Mouse (Mus musculus) spleen, adult 2 months (tissue): ENCODE measurements around the gene Dnase1l2. TPM values are rescaled to one million over a fixed set of nuclear protein-coding genes. Genes with fewer than 3 reads are reported as not detected.

ENCODE experiments used
- DNase-seq, 2 experiments: peaks; one replicate each; pipeline versions ENCODE4 v3.0.0 to v3.0.0-alpha.2; 2012 to 2021; ENCODE audit warnings: low spot score in 2 of 2, low read depth in 1 of 2
- H3K27ac ChIP-seq: fragments of 200-500 bp; 2 replicates; pipeline ENCODE4 v1.5.1; 2012; ENCODE audit warnings: low read length, inconsistent platforms; ENCODE audit not compliant: insufficient read depth
- H3K27me3 ChIP-seq: fragments of 200-500 bp; 2 replicates; pipeline ENCODE4 v1.6.1; 2012; ENCODE audit warnings: mild to moderate bottlenecking, moderate library complexity, low read length, inconsistent platforms; ENCODE audit not compliant: control insufficient read depth, insufficient read depth
- H3K36me3 ChIP-seq: fragments of 200-500 bp; 2 replicates; pipeline ENCODE4 v1.6.1; 2012; ENCODE audit warnings: mild to moderate bottlenecking, low read length, inconsistent platforms; ENCODE audit not compliant: control insufficient read depth, insufficient read depth
- H3K4me1 ChIP-seq: fragments of 200-500 bp; 2 replicates; pipeline ENCODE4 v1.6.1; 2011; ENCODE audit warnings: inconsistent platforms; ENCODE audit not compliant: control insufficient read depth, insufficient read depth, insufficient read length
- H3K4me3 ChIP-seq: fragments of 200-500 bp; 2 replicates; pipeline ENCODE4 v1.5.1; 2011; ENCODE audit warnings: mild to moderate bottlenecking, inconsistent platforms; ENCODE audit not compliant: insufficient read depth, insufficient read length; ENCODE audit errors: extremely low read depth
- CTCF ChIP-seq: fragments of 200-500 bp; IDR thresholded peaks from 2 replicates; pipeline ENCODE4 v1.5.1; 2011; ENCODE audit warnings: mild to moderate bottlenecking, inconsistent platforms; ENCODE audit not compliant: insufficient read depth, insufficient read length, insufficient replicate concordance; ENCODE audit errors: extremely low read depth
- POLR2A ChIP-seq: fragments of 200-500 bp; IDR thresholded peaks from 2 replicates; pipeline ENCODE4 v1.6.1; 2011; ENCODE audit warnings: low read depth, low read length, inconsistent platforms
- WGBS: fragments of 180-500 bp; shearing (Covaris S2); methylation state at CpG from one replicate; pipeline ENCODE4 v1.1.7; 2018; 5-methylcytosine and 5-hydroxymethylcytosine counted together
- polyA plus RNA-seq: library from polyadenylated mRNA; depleted of rRNA; stranded (reverse); fragments of >200 nt; gene quantifications from 2 replicates; pipeline ENCODE4 v1.2.3, GENCODE M21; 2012; rRNA removed

The Dnase1l2 gene
- polyA plus RNA-seq, 1 experiment = 8.6 TPM

GRCm38 (mm10) chr17:24394456-24394855 is 48.4 kb downstream of the Dnase1l2 start:
- Histone ChIP-seq H3K36me3 (peaks cover 10% of the 10 kb centered on the region), H3K27ac (no peak overlapping the region), H3K27me3 (no peaks in the 10 kb centered on the region), H3K4me1 (no peaks in the 10 kb centered on the region), H3K4me3 (no peak overlapping the region)
- no peak for DNase-seq
- 89% methylated on average over 7 of the region's 7 CpGs for WGBS
- TF ChIP-seq POLR2A (no peak), CTCF (no peak)

GRCm38 (mm10) chr17:24393527-24393926 is 49.4 kb downstream of the Dnase1l2 start:
- TF ChIP-seq CTCF = no peak
- TF ChIP-seq POLR2A = no peak
- peaks cover 10% of the 10 kb centered on the region for H3K36me3 ChIP-seq
- WGBS = 79% methylated on average over 4 of the region's 4 CpGs

GRCm38 (mm10) chr17:24391149-24391548 is 51.8 kb downstream of the Dnase1l2 start:
- Histone ChIP-seq H3K27me3 (no peaks in the 10 kb centered on the region), H3K4me1 (no peaks in the 10 kb centered on the region), H3K36me3 (peaks cover 17% of the 10 kb centered on the region), H3K4me3 (no peak overlapping the region), H3K27ac (no peak overlapping the region)
- peak in 1 of 2 experiments; percentile 22 for DNase-seq
- no peak for TF ChIP-seq POLR2A
- peak; percentile 24; the same call in 1 of the 2 replicates for TF ChIP-seq CTCF
- WGBS = 82% methylated on average over 8 of the region's 8 CpGs

More at GRCm38 (mm10) chr17:24393527-24393926, 49.4 kb downstream of the Dnase1l2 start:
- Histone ChIP-seq H3K27me3 (no peaks in the 10 kb centered on the region), H3K4me3 (no peak overlapping the region), H3K4me1 (no peaks in the 10 kb centered on the region), H3K27ac (no peak overlapping the region)
- no peak for DNase-seq

Other genes with a start within 250 kb of the Dnase1l2 start
- 5.9 and 6.8 TPM in 2 replicates for gene Tbc1d24, start 237.5 kb downstream of the Dnase1l2 start, polyA plus RNA-seq
- 0.82 and 1.4 TPM in 2 replicates for gene Ntn3, start 233.6 kb downstream of the Dnase1l2 start, polyA plus RNA-seq
- 7.5 and 10.8 TPM in 2 replicates for gene Tedc2, start 222.3 kb downstream of the Dnase1l2 start, polyA plus RNA-seq
- gene Ccnf, start 191.6 kb downstream of the Dnase1l2 start, polyA plus RNA-seq = 9.7 and 11.1 TPM in 2 replicates
- gene Abca17, start 92.0 kb downstream of the Dnase1l2 start, polyA plus RNA-seq = 0.05 and 0.15 TPM in 2 replicates
- gene Abca3, start 91.2 kb downstream of the Dnase1l2 start, polyA plus RNA-seq = 32.6 and 34.9 TPM in 2 replicates
- gene Rnps1, start 28.5 kb downstream of the Dnase1l2 start, polyA plus RNA-seq = 87.0 and 113 TPM in 2 replicates
- gene Eci1, start 16.5 kb downstream of the Dnase1l2 start, polyA plus RNA-seq = 28.0 and 38.1 TPM in 2 replicates
- gene E4f1, start 27.2 kb upstream of the Dnase1l2 start, polyA plus RNA-seq = 95.9 and 110 TPM in 2 replicates
- gene Pgp, start 27.3 kb upstream of the Dnase1l2 start, polyA plus RNA-seq = 31.6 and 51.3 TPM in 2 replicates
- 1.5 and 1.9 TPM in 2 replicates for gene Bricd5, start 30.8 kb upstream of the Dnase1l2 start, polyA plus RNA-seq
- 37.8 and 43.7 TPM in 2 replicates for gene Mlst8, start 36.0 kb upstream of the Dnase1l2 start, polyA plus RNA-seq
- gene Caskin1, start 45.5 kb upstream of the Dnase1l2 start, polyA plus RNA-seq = 0.40 and 0.47 TPM in 2 replicates
- gene Traf7, start 84.8 kb upstream of the Dnase1l2 start, polyA plus RNA-seq = 182 and 213 TPM in 2 replicates
- 2.2 and 2.5 TPM in 2 replicates for gene Rab26, start 91.1 kb upstream of the Dnase1l2 start, polyA plus RNA-seq
- gene Pkd1, start 106.7 kb upstream of the Dnase1l2 start, polyA plus RNA-seq = 70.8 and 73.9 TPM in 2 replicates
- gene Tsc2, start 189.5 kb upstream of the Dnase1l2 start, polyA plus RNA-seq = 86.1 and 90.2 TPM in 2 replicates
- 7.1 and 8.1 TPM in 2 replicates for gene Nthl1, start 189.6 kb upstream of the Dnase1l2 start, polyA plus RNA-seq
- 62.2 and 66.7 TPM in 2 replicates for gene Slc9a3r2, start 207.2 kb upstream of the Dnase1l2 start, polyA plus RNA-seq
- 0.71 and 1.7 TPM in 2 replicates for gene Npw, start 215.4 kb upstream of the Dnase1l2 start, polyA plus RNA-seq
- gene Zfp598, start 226.6 kb upstream of the Dnase1l2 start, polyA plus RNA-seq = 59.7 and 77.0 TPM in 2 replicates
- 0.20 and 0.23 TPM in 2 replicates for gene Syngr3, start 246.8 kb upstream of the Dnase1l2 start, polyA plus RNA-seq